Mouse (Mus musculus): ENCODE measurements around the gene Cd9.

DNA sequence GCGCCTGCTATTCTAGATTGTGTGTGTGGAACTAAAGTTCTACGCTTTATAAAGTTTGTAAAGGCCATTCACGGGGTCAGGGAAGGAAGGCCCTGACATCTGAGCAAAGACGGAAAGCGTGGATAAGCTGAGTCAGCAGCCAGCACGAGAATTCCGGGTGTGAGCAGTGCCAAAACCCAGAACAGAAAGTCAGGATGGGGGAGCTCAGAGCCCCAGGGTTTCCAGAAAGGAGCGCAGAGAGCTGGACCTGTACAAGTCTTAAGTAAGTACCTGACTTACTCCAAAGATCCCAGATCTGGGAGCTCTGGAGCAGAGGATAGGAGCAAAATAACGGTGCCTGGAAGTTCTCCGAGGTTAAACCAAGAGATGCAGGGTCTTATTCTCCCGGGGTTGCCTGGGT lies 84.0 kb downstream of the Cd9 start:
- TF ChIP-seq POLR2A (IDR thresholded peaks at IDR 0.05; ENCODE audit: low read depth, low read length), result no peak
- TF ChIP-seq CTCF (IDR thresholded peaks at IDR 0.05; ENCODE audit: extremely low read depth, insufficient read depth, insufficient read length, insufficient replicate concordance), result no peak

Data from spleen, adult 2 months (tissue).